Mouse (Mus musculus): ENCODE results near the gene Rbbp5. TPM values are rescaled to one million over a fixed set of nuclear protein-coding genes. Genes with fewer than 3 reads are reported as not detected.

Gene Rbbp5
- total and polyA plus RNA-seq, 3 experiments: 33.3 to 43.5 TPM; not detected in 1

GRCm38 (mm10) chr1:132511521-132511920 is 34.4 kb downstream of the Rbbp5 start:
- no peaks in the 10 kb centered on the region for H3K4me1 ChIP-seq (ENCODE audit: control insufficient read depth in 1 of 2, insufficient read depth in 2 of 2, low read length in 2 of 2)
- H3K36me3 ChIP-seq (ENCODE audit: control insufficient read depth in 1 of 2, insufficient read depth in 2 of 2, low read length in 2 of 2): no peaks in the 10 kb centered on the region; a peak in 1 of 4 replicates
- DNase-seq (ENCODE audit: low read depth, low spot score): no peak
- no peaks in the 10 kb centered on the region for H3K79me2 ChIP-seq (ENCODE audit: control insufficient read depth, insufficient read depth, low read length, poor library complexity)
- no peaks in the 10 kb centered on the region; a peak in 1 of 4 replicates for H3K27me3 ChIP-seq (ENCODE audit: control insufficient read depth in 1 of 2, insufficient read depth in 2 of 2, low read length in 2 of 2)
- H3K27ac ChIP-seq (ENCODE audit: control insufficient read depth, low read depth, low read length): no peak overlapping the region
- no peak overlapping the region for H3K4me3 ChIP-seq (ENCODE audit: control insufficient read depth in 1 of 2, insufficient read depth in 1 of 2, low read depth in 2 of 2, low read length in 2 of 2)
- no peaks in the 10 kb centered on the region for H3K9me3 ChIP-seq (replicated peaks; ENCODE audit: insufficient read depth, low read length)
- no peak overlapping the region for H3K9ac ChIP-seq (ENCODE audit: control insufficient read depth, low read depth, low read length, poor library complexity, severe bottlenecking)
- no peak for TF ChIP-seq NELFE (IDR thresholded peaks at IDR 0.05; ENCODE audit: low read depth, low read length)
- no peak for TF ChIP-seq MAFK (IDR thresholded peaks at IDR 0.05; ENCODE audit: borderline replicate concordance, low read depth, low read length)
- no peak for TF ChIP-seq HCFC1 (IDR thresholded peaks at IDR 0.05; ENCODE audit: low read depth, low read length)
- TF ChIP-seq TCF12 (IDR thresholded peaks at IDR 0.05; ENCODE audit: low read depth, low read length): no peak
- TF ChIP-seq POLR2AphosphoS5 (IDR thresholded peaks at IDR 0.05; ENCODE audit: borderline replicate concordance, low read depth, low read length): no peak
- no peak for TF ChIP-seq SMC3 (IDR thresholded peaks at IDR 0.05; ENCODE audit: low read depth, low read length)
- no peak for TF ChIP-seq ZC3H11A (IDR thresholded peaks at IDR 0.05; ENCODE audit: low read depth, low read length)
- TF ChIP-seq E2F4 (IDR thresholded peaks at IDR 0.05; ENCODE audit: borderline replicate concordance, low read depth, low read length): no peak
- TF ChIP-seq TAL1 (IDR thresholded peaks at IDR 0.05; ENCODE audit: low read length): no peak
- TF ChIP-seq USF1 (IDR thresholded peaks at IDR 0.05; ENCODE audit: low read depth, low read length): no peak
- TF ChIP-seq SIN3A (IDR thresholded peaks at IDR 0.05; ENCODE audit: low read length): no peak
- no peak for TF ChIP-seq CHD1 (IDR thresholded peaks at IDR 0.05; ENCODE audit: low read depth, low read length)
- no peak for TF ChIP-seq TBP (IDR thresholded peaks at IDR 0.05; ENCODE audit: low read depth, low read length)
- TF ChIP-seq GATA1 (IDR thresholded peaks at IDR 0.05; ENCODE audit: low read depth, low read length): no peak
- TF ChIP-seq MEF2A (IDR thresholded peaks at IDR 0.05; ENCODE audit: extremely low read depth, insufficient replicate concordance, low read depth, low read length, poor library complexity, severe bottlenecking): no peak
- no peak for TF ChIP-seq POLR2AphosphoS2 (IDR thresholded peaks at IDR 0.05; ENCODE audit: low read length)
- no peak for TF ChIP-seq RAD21 (IDR thresholded peaks at IDR 0.05; ENCODE audit: low read depth, low read length)
- no peak for TF ChIP-seq MYC (IDR thresholded peaks at IDR 0.05; ENCODE audit: low read depth, low read length)

GRCm38 (mm10) chr1:132512106-132512505 is 34.9 kb downstream of the Rbbp5 start:
- Histone ChIP-seq H3K9me3 (replicated peaks; ENCODE audit: insufficient read depth, low read length) (no peaks in the 10 kb centered on the region), H3K4me1 (ENCODE audit: control insufficient read depth in 1 of 2, insufficient read depth in 2 of 2, low read length in 2 of 2) (no peaks in the 10 kb centered on the region), H3K36me3 (ENCODE audit: control insufficient read depth in 1 of 2, insufficient read depth in 2 of 2, low read length in 2 of 2) (no peaks in the 10 kb centered on the region; a peak in 1 of 4 replicates), H3K79me2 (ENCODE audit: control insufficient read depth, insufficient read depth, low read length, poor library complexity) (no peaks in the 10 kb centered on the region), H3K9ac (ENCODE audit: control insufficient read depth, low read depth, low read length, poor library complexity, severe bottlenecking) (no peak overlapping the region), H3K4me3 (ENCODE audit: control insufficient read depth in 1 of 2, insufficient read depth in 1 of 2, low read depth in 2 of 2, low read length in 2 of 2) (no peak overlapping the region), H3K27me3 (ENCODE audit: control insufficient read depth in 1 of 2, insufficient read depth in 2 of 2, low read length in 2 of 2) (peaks cover 0 to 1% of the 10 kb centered on the region in 2 experiments; a peak in 1 of 4 replicates), H3K27ac (ENCODE audit: control insufficient read depth, low read depth, low read length) (no peak overlapping the region)
- TF ChIP-seq USF1 (IDR thresholded peaks at IDR 0.05; ENCODE audit: low read depth, low read length) (no peak), MYB (IDR thresholded peaks at IDR 0.05; ENCODE audit: low read depth, low read length) (no peak), CHD2 (IDR thresholded peaks at IDR 0.05; ENCODE audit: low read length) (no peak), MYC (IDR thresholded peaks at IDR 0.05; ENCODE audit: low read depth, low read length) (no peak), RCOR1 (IDR thresholded peaks at IDR 0.05; ENCODE audit: low read depth, low read length) (no peak), POLR2A (IDR thresholded peaks at IDR 0.05; ENCODE audit: control insufficient read depth in 1 of 2, insufficient read depth in 1 of 2, low read depth in 1 of 2, low read length in 2 of 2, poor library complexity in 1 of 2) (no peak), MAFK (IDR thresholded peaks at IDR 0.05; ENCODE audit: borderline replicate concordance, low read depth, low read length) (no peak), CTCF (IDR thresholded peaks at IDR 0.05 in 2 of 3, conservative IDR thresholded peaks at IDR 0.05 in 1 of 3; ENCODE audit: control insufficient read depth in 1 of 3, insufficient read depth in 1 of 3, low read depth in 2 of 3, low read length in 3 of 3, poor library complexity in 1 of 3, severe bottlenecking in 1 of 3) (no peak), NRF1 (IDR thresholded peaks at IDR 0.05; ENCODE audit: insufficient read depth, low read depth, low read length, poor library complexity, severe bottlenecking) (no peak), KAT2A (conservative IDR thresholded peaks at IDR 0.05; ENCODE audit: low read depth, low read length) (no peak), ELF1 (IDR thresholded peaks at IDR 0.05; ENCODE audit: low read depth, low read length) (no peak), GATA1 (IDR thresholded peaks at IDR 0.05; ENCODE audit: low read depth, low read length) (no peak), MEF2A (IDR thresholded peaks at IDR 0.05; ENCODE audit: extremely low read depth, insufficient replicate concordance, low read depth, low read length, poor library complexity, severe bottlenecking) (no peak), MAZ (IDR thresholded peaks at IDR 0.05; ENCODE audit: low read depth, low read length) (no peak), TBP (IDR thresholded peaks at IDR 0.05; ENCODE audit: low read depth, low read length) (no peak), ETS1 (IDR thresholded peaks at IDR 0.05; ENCODE audit: low read depth, low read length) (no peak), HCFC1 (IDR thresholded peaks at IDR 0.05; ENCODE audit: low read depth, low read length) (no peak), BHLHE40 (IDR thresholded peaks at IDR 0.05; ENCODE audit: borderline replicate concordance, low read depth, low read length) (no peak), NELFE (IDR thresholded peaks at IDR 0.05; ENCODE audit: low read depth, low read length) (no peak)
- DNase-seq (ENCODE audit: low read depth, low spot score): no peak

Measured in MEL (cell line).